Mouse (Mus musculus) T-helper 17 cell (primary cell): Measurements from ENCODE around the gene Hist2h4.

Experiments
- in situ Hi-C, 2 experiments: fragments of 300-600 bp; cut with MboI, MseI; formaldehyde crosslinking; loops; 1 replicate in 1 of 2; 2 replicates in 1 of 2; pipeline ENCODE4 v1.15.1; 2025; ENCODE audit warnings: high pct_unique_total_duplicates in 2 of 2

Gene Hist2h4

DNA sequence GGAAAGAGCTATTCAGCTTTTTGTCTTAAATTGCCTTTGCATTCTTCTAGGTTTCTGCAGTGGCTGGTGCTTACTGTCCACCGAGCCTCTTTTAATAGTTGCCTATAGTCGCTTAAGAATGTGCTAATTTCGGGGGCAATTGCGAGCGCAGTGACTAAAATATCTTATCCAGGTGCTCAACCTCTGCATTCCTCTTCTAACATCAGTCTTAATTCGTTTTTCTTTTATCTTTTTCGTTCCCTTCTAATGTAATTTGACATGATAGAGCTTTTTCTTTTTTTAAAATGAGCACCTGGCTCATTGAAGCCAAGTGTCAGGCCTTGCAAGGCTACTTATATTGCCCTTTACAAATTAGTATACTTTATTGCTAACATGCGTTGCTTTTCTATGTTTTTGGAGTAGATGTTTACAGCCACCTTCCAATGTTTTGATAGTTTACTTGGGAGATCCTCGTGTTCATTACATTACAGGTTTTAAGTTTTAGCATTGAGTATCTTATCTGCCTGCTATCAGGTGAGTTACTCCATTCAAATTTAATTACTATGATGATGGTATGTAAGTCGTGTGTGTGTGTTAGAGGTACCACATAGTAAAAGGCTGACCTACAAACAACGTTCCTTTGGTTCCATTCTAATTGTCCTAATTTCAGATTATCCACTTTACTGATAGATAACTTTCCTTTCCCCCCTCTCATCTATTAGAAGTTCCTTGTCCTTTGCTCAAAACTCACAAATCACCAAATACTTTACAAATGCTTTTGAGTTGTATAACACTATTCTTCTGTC lies 15.6 kb downstream of the Hist2h4 start:
- in situ Hi-C loops = loop anchor here in 1 of 2 experiments (25.0 kb wide), 1 partner anchor 1135 kb away; the partner anchor contains the start of genes Pip5k1a, Tmod4 and Vps72

DNA sequence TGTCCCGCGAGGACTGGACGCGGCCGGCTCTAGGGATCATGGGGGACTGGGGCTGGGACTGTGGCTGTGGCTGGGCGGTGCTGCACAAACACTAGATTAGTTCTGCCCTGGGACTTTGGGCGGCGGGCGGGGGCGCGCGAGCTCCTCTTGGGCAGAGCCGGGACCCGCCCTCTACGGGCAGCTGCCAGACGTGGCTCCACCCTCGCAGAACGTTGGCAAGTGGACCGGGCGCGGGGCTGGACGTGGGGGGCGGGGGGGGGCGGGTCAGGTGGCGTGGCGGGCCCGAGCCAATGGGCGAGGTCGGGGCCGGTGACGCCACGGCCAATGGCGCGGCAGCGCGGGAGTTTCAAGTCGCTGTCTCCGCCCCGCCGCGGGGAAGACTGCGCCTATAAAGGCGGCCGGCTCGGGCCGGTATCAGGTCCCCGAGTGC lies 16.7 kb downstream of the Hist2h4 start, which contains the start of gene Hist2h3c1:
Gene Hist2h3c1 (plus strand): TSS at position 259 of the 430 bp plus-strand sequence.
- in situ Hi-C loops = loop anchor here in 1 of 2 experiments (25.0 kb wide), 1 partner anchor 1134 kb away; the partner anchor contains the start of genes Pip5k1a, Tmod4 and Vps72

DNA sequence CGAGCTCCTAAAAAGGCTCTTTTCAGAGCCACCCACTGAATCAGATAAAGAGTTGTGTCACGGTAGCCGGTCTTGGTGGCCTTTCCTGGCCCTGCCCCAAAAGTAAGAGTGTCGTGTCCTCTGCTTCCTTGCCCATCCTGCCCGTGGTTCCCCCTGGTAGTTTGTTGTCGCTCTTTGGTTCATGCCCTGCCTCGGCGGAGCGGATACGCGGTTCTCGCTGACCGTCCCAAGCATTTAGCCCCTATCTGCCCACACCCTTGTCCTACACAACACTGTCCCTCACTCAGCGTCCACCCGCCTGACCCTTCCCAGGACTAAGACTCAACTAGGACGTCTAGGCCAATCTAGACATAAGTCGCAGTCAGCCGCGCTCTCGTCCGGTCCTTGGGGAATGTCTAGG lies 17.1 kb downstream of the Hist2h4 start:
- in situ Hi-C loops = loop anchor here in 1 of 2 experiments (25.0 kb wide), 1 partner anchor 1134 kb away; the partner anchor contains the start of genes Pip5k1a, Tmod4 and Vps72

DNA sequence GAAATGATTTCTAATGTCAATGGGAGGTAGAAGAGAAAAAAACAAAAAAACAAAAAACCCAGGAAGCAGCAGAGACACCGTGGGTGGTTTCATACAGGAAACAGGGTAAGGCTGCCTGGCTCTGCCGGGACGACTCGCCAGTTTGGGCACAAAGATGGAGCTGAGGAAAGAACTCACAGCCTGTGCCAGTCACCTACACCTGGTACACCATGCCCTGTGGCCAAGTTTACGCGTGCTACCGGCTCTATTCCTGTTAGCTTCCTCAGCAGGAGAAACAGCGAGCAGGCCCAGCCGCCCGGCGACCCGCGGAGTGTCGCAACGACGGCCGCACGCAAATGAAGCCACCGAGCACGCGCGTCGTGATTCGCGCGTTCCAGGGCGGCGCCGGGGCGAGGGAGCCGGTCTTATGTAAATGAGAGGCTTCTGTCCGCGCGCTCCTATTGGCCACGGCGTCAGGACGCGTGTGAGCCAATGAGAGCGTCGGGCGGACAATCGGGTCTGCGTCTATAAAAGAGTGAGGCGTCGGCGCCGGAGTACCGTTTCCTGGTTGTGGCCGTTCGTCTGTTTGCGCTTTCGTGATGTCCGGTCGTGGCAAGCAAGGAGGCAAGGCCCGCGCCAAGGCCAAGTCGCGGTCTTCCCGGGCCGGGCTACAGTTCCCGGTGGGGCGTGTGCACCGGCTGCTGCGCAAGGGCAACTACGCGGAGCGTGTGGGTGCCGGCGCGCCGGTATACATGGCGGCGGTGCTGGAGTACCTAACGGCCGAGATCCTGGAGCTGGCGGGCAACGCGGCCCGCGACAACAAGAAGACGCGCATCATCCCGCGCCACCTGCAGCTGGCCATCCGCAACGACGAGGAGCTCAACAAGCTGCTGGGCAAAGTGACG lies 17.9 kb downstream of the Hist2h4 start, which contains the start of gene Hist2h2aa1:
Gene Hist2h2aa1 (plus strand): TSS at position 495 of the 884 bp plus-strand sequence.
- in situ Hi-C loops = loop anchor here in 1 of 2 experiments (25.0 kb wide), 1 partner anchor 1133 kb away; the partner anchor contains the start of genes Pip5k1a, Tmod4 and Vps72

DNA sequence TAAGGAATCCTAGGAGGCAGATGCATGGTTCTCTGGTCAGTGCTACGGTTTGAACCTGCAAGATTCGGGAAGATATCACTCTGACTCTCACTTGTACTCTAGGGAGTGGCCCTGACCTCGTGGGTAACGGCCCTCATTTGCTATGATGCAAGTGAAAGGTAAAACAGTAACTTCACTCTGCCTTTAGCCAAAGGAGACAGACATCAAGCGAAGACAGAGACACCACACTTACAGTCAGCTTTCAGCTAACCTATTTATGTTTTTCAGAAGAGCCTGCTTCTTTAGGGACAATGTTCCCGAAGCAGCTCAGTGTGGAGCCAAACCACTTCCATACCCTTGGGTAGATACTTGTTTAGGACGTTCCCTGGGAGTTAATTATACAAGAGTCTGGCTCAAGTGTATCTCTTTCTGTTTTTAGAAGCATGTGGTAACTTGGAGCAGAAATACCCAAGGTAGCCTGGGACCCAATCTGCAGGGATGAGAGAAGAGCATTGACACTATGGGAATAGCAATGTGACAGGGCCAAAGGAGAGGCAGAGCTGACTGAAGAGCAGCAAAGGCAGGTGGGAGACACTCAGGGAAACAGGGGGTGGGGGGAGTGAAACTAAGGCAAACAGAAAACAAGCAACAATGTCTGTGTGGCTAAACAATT lies 19.1 kb downstream of the Hist2h4 start:
- in situ Hi-C loops = loop anchor here in 1 of 2 experiments (25.0 kb wide), 1 partner anchor 1132 kb away; the partner anchor contains the start of genes Pip5k1a, Tmod4 and Vps72

DNA sequence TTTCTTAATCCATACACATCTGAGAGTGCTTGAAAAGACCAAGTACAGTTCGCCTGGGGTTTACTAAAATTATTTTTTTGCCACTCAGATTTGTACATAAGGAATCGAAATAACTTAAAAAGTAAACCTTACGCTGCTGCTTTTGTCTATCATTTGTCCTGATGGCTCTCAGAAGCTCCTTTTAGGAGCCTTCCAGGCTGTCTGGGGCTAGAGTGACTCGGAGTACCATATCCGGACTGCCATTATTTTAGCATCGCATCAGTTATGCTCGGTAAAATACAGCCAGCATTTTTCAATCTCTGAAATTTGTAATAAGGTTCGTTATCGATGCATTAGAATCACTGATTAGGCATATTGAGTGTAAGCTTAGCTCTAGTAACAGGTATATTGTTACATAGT lies 22.3 kb downstream of the Hist2h4 start:
- in situ Hi-C loops = loop anchor here in 1 of 2 experiments (25.0 kb wide), 1 partner anchor 1128 kb away; the partner anchor contains the start of genes Pip5k1a, Tmod4 and Vps72

DNA sequence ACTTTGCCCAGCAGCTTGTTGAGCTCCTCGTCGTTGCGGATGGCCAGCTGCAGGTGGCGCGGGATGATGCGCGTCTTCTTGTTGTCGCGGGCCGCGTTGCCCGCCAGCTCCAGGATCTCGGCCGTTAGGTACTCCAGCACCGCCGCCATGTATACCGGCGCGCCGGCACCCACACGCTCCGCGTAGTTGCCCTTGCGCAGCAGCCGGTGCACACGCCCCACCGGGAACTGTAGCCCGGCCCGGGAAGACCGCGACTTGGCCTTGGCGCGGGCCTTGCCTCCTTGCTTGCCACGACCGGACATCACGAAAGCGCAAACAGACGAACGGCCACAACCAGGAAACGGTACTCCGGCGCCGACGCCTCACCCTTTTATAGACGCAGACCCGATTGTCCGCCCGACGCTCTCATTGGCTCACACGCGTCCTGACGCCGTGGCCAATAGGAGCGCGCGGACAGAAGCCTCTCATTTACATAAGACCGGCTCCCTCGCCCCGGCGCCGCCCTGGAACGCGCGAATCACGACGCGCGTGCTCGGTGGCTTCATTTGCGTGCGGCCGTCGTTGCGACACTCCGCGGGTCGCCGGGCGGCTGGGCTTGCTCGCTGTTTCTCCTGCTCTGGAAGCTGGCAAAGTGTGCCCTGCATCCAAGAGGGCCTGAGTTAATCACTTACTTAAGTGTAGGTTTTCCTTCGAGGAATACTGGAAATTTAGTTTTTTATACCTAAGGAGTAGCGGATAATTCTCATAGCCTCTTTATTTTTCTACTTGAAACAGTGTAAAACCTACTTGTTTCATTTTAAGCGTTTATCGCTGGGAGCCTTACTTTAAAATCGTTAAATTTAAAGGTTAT lies 22.9 kb downstream of the Hist2h4 start, which contains the start of gene Hist2h2aa2:
Gene Hist2h2aa2 (minus strand): TSS at position 328 of the 850 bp plus-strand sequence.
- in situ Hi-C loops = loop anchor here (10.0 to 25.0 kb wide), 2 partner anchors 585 to 1128 kb away; partner anchors contain the start of genes Mcl1 (in 1 of the 2), Pip5k1a (in 1 of the 2), Tmod4 (in 1 of the 2) and Vps72 (in 1 of the 2)

DNA sequence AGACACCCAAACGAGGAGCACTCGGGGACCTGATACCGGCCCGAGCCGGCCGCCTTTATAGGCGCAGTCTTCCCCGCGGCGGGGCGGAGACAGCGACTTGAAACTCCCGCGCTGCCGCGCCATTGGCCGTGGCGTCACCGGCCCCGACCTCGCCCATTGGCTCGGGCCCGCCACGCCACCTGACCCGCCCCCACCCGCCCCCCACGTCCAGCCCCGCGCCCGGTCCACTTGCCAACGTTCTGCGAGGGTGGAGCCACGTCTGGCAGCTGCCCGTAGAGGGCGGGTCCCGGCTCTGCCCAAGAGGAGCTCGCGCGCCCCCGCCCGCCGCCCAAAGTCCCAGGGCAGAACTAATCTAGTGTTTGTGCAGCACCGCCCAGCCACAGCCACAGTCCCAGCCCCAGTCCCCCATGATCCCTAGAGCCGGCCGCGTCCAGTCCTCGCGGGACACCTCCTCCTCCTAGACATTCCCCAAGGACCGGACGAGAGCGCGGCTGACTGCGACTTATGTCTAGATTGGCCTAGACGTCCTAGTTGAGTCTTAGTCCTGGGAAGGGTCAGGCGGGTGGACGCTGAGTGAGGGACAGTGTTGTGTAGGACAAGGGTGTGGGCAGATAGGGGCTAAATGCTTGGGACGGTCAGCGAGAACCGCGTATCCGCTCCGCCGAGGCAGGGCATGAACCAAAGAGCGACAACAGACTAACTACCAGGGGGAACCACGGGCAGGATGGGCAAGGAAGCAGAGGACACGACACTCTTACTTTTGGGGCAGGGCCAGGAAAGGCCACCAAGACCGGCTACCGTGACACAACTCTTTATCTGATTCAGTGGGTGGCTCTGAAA lies 23.9 kb downstream of the Hist2h4 start, which contains the start of gene Hist2h3c2:
Gene Hist2h3c2 (minus strand): TSS at position 174 of the 840 bp plus-strand sequence.
- in situ Hi-C loops = loop anchor here (10.0 to 25.0 kb wide), 2 partner anchors 584 to 1127 kb away; partner anchors contain the start of genes Mcl1 (in 1 of the 2), Pip5k1a (in 1 of the 2), Tmod4 (in 1 of the 2) and Vps72 (in 1 of the 2)

DNA sequence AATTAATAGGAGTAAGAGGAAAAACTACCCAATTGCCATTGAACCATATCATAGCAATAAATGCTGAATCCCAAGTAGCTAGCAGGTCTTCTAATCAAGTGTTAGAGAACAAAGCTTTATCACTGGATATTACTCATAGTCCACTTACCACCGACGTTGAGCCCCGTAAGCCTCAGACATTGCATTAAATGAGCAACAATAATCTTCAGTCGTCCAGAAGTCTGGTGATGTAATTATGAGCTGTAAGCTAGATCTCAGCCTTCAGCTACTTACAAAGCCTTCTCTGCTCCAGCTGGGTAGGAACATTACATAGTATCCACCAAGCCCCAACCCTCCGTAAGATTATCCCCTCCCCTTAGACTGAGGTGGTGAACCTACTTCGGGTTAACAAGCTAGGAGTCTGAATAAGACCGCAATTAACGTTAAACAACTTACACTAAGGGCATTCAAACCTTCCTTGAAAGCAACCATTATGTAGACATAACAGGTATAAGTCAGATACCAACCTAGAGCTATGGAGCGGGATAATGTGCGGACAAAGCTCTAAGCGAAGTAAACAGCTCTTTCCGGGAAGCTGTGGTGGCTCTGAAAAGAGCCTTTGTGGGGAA lies 25.1 kb downstream of the Hist2h4 start:
- in situ Hi-C loops = loop anchor here (10.0 to 25.0 kb wide), 2 partner anchors 583 to 1126 kb away; partner anchors contain the start of genes Mcl1 (in 1 of the 2), Pip5k1a (in 1 of the 2), Tmod4 (in 1 of the 2) and Vps72 (in 1 of the 2)

DNA sequence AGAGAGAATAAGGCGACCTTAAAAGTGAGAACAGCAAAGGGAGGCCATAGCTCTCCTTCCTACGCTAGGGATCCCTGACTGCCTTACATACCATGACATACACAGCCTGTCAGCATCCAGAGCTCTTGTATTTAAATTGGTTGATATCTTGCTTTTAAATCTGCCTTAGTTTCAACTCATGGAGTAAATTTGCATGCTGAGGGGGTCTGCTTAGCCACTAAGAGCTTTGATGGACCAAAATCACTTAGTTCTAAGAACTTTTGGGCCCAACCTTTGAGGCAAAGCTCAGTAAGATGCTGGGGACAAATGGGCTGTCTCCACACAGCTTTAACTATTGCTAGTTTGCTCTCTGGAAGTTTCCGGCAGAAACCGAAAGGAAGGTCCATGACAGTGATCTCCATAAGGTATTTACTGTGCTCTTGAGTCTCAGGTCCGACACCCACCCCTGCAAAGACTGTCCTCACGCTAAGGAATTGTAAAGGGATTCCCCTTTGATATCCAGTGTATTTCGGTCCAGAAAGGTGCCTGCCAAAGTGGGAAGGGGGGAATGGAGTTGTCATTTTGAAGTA lies 25.7 kb downstream of the Hist2h4 start:
- in situ Hi-C loops = loop anchor here (10.0 to 25.0 kb wide), 2 partner anchors 583 to 1125 kb away; partner anchors contain the start of genes Mcl1 (in 1 of the 2), Pip5k1a (in 1 of the 2), Tmod4 (in 1 of the 2) and Vps72 (in 1 of the 2)

DNA sequence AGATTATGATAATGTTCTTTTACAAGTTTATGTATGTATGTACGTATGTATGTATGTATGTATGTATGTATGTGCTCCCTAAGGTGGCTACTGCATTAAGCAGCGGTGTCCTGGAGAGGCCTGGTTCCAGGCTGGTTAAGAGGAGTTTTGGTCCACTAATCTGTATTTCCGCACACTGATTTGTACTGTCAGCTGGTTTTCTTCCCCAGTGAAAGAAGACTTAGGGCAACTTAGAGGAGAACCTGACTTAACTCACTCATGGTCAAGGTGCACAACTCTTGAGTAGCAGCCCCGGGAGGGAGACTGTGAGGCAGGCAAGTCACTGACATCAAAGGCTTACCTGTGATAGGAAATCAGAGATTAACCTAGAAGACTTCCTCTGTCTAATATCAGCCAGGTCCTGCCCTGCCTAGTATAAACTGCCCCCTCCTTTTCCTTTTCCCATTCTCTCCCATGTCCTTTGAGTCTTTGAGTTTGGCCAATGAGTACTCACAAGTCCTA lies 26.2 kb downstream of the Hist2h4 start:
- in situ Hi-C loops = loop anchor here (10.0 to 25.0 kb wide), 2 partner anchors 582 to 1125 kb away; partner anchors contain the start of genes Mcl1 (in 1 of the 2), Pip5k1a (in 1 of the 2), Tmod4 (in 1 of the 2) and Vps72 (in 1 of the 2)

DNA sequence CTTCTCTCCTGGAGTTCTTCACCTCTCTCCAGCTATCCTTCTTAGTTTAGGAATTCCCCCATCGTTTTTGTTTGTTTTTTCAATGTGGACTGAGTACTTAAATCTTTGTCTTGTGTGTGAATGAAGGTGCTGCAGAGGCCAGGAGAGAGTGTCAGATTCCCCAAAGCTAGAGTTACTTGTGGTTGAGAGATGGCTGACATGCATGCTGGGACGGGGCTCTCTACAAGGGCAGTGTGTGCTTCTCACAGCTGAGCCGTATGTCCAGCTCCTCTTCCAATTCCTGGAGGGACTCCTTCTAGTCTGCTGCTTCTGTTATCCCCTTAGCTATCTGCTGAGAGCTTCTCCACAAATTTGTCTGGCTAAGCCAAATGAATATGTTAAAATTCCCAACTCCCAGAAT lies 27.3 kb downstream of the Hist2h4 start:
- in situ Hi-C loops = loop anchor here (10.0 to 25.0 kb wide), 2 partner anchors 581 to 1124 kb away; partner anchors contain the start of genes Mcl1 (in 1 of the 2), Pip5k1a (in 1 of the 2), Tmod4 (in 1 of the 2) and Vps72 (in 1 of the 2)

DNA sequence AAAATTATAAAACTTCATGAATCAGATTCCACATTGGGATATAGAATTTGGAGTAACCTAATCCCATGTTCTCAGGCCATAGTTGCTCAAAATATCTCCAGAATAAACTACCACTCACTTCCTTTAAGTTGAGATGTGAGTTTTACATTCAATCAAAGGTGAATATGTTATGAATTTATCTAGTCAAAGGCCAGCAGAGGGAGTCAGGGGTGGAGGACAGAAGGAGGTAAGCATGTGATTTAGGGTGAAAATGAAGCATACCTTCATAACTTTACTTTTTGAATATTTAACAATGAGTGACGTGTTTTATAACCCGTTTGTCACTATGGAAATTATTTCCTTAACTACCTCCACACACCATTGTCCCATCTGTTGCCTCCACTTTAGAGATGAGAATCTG lies 28.2 kb downstream of the Hist2h4 start:
- in situ Hi-C loops = loop anchor here (10.0 to 25.0 kb wide), 2 partner anchors 580 to 1123 kb away; partner anchors contain the start of genes Mcl1 (in 1 of the 2), Pip5k1a (in 1 of the 2), Tmod4 (in 1 of the 2) and Vps72 (in 1 of the 2)

DNA sequence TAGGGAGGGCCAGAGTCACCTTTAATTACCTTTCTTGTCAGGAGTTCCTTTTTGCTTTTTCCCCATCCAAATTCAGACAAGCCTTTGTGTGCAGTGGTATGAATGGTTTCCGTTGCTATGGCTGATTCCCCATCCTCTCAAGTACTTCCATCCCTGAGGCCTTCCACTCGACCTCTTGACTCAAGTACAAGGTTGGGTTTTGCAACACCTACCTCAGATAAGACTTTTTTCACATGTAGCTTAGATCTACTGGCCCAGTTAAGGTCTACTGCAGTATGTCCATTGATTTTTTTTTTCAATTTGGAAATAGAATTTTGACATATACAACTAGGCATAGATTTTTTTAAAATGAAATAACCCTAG lies 31.4 kb downstream of the Hist2h4 start:
- in situ Hi-C loops = loop anchor here (10.0 to 25.0 kb wide), 2 partner anchors 577 to 1119 kb away; partner anchors contain the start of genes Mcl1 (in 1 of the 2), Pip5k1a (in 1 of the 2), Tmod4 (in 1 of the 2) and Vps72 (in 1 of the 2)

DNA sequence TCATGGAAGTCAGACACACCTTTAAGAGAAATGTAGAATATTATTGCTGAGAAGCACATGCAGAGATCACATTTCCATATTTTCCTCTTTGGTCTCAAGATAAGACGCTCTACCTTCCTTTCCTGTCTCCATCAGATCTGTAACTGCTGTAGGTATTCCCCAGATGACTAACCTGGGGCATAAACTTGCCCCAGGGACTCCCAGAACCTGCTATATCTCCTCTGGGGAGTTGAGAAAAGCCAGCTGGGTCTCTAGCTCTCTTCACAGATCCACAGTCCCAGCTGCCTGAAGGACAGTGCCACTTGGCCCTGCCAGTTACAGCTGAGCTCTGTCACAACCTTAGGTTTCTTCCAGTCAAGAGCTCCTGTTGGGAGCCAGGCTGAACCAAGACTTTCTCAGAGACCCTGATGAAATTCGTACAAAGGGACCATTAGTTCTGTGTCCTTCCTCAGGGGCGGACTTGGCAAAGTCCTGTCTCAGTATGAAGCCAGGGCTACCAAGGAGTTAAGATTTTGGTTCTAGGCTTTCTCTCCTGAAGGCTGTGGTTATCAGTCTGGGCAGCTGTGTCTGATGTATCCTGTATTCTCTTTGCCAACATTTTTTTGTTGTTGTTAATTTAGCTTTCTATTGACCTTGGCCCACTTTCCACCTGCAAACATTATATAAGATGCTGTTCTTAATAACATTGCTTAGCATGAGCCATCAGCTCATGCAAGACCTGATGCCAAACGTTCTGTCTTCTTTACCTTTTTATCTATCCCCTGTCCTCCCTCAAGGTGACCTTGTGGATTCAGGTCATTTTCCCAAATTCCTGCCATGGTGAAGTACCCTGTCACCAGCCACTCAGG lies 32.0 kb downstream of the Hist2h4 start:
- in situ Hi-C loops = loop anchor here (10.0 to 25.0 kb wide), 2 partner anchors 576 to 1119 kb away; partner anchors contain the start of genes Mcl1 (in 1 of the 2), Pip5k1a (in 1 of the 2), Tmod4 (in 1 of the 2) and Vps72 (in 1 of the 2)
